Mouse (Mus musculus) cerebellum, adult (tissue): ENCODE measurements around the gene Olfr1176.

Experiments
- ATAC-seq: cut with Nextera tagmentation; 2 replicates; pipeline ENCODE4 v1.9.2; 2017; ENCODE audit warnings: mild to moderate bottlenecking, moderate library complexity, mixed read lengths; ENCODE audit not compliant: insufficient number of reproducible peaks, low FRiP score, low TSS enrichment

Gene Olfr1176

DNA sequence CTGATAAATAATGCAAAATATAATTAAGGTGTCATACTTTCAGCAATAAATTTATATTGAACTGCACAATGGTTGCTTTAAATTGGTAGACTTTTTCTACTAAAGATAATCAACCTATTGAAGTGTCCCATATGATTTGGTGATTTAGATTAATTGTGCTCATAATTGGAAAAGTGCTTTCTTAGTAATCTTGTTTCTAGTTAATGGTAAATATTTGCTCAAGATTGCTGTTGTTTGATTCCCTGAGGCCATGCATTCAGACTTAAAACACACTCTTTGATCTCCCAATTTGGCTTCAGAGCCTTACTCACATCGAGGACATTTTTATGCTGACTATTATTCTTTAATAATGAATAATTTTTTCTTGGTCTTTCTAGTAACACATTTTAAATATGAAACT is at the start of gene Olfr1176:
Olfr1176 (plus strand) TSS at position 301 of the 400 bp plus-strand sequence.
- no peak for ATAC-seq

DNA sequence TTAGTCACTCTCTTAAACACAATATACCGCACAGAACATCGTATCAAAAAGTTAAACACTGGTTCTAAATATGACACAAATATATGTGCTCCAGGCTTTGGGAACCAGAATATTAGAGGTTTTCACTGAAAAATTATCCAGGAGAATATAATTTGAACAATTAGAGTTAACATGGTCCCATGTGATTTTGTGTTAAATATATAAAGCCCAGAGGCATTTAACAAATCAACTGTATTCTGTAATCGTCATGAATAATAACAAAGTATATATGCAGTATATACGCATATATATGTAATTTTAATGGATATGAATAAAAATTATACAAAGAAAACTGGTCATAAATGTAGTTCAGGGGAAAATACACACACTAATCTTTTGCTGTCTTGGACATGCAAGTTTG is 21.5 kb upstream of the Olfr1176 start, which contains the start of gene Olfr1174-ps:
Olfr1174-ps (minus strand) TSS at position 101 of the 400 bp plus-strand sequence.
- ATAC-seq, result no peak

DNA sequence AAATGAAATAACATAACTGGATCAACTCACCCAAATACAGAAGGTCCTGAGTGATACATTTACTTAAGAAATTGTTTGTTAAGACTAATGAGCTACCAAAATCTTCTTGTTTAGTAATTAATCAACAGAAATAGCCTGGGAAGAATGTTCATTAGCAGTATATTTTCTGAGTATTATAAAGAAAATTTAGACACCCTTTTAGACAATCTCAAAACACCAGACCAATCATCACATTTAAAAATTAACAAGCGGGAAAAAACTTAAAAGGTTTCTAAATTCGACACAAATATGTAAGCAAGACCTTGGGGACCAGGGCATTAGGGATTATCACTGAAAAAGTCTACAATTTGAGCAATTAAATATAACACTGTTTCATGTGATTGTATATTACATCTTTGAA is 9.4 kb upstream of the Olfr1176 start, which contains the start of gene Olfr1175-ps:
Olfr1175-ps (minus strand) TSS at position 101 of the 400 bp plus-strand sequence.
- ATAC-seq, result no peak

DNA sequence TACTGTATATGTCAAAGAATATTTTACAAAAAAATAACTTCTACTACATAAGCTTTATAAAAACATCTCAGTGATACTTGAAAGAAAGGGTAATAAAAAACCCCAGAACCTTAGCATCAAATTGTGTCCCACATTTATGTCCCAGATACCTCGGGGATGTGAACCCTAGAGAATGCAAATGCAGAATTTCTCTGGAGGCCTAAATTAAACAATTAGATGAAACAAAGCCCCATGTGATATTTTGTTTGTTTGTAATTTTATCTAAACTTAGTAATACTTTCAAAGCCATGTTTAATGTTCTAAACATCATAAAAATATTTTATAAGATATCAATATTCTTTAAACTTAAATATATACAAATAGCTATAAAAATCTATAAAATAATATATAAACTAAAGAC is 9.9 kb downstream of the Olfr1176 start, which contains the start of gene Olfr1177-ps:
Olfr1177-ps (minus strand) TSS at position 101 of the 400 bp plus-strand sequence.
- no peak for ATAC-seq

DNA sequence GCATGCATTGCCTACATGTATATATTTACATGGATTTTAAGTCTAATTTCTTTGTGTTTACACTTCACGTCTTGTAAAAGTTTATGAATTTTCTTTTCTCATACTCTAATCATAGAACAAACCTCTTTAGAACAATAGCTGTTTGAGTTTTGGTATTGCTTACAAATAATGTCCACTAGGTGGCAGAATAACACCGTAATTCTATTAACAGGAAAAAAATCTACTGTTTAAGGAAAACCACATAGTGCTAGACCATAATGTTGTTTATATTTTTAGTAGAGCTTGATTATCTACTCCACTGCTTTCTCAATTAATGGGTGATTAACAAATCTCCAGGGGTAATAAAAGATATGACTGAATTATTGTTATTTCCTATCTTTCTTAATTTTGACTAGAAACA is 19.8 kb downstream of the Olfr1176 start:
- ATAC-seq, result no peak

DNA sequence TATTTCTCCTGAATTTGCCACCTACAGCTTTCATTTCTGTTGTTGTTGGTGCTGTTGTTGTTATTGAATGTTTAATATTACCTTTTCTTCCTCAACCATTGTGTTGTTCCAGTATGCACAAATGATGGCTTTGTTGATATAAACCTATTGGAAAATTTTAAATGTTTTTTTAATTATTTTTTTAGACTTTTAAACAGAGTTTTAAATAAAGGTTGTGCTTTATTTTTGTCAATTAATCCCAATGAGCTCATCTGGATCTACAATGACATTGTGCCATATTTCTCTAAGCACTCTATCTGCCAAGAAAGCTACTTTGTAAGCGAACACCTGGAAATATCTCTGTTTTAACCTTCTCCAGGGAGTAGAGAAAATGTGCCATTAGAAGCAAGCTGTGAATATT is 50.2 kb downstream of the Olfr1176 start, which contains the start of gene Olfr1178:
Olfr1178 (plus strand) TSS at position 301 of the 400 bp plus-strand sequence.
- ATAC-seq, result no peak
